Mouse (Mus musculus) hindbrain, embryonic 11.5 days (tissue): ENCODE data around the gene Tprgl. TPM values are rescaled to one million over a fixed set of nuclear protein-coding genes. Genes with fewer than 3 reads are reported as not detected.

Experiments
- ATAC-seq: fragments of 200-750 bp; cut with Nextera tagmentation; 2 replicates; pipeline ENCODE4 v1.8.0; 2017; ENCODE audit warnings: mild to moderate bottlenecking, moderate TSS enrichment, moderate library complexity; ENCODE audit not compliant: low FRiP score
- DNase-seq: peaks from one replicate; pipeline ENCODE4 v3.0.0-alpha.2; 2015; ENCODE audit warnings: low spot score
- H3K27ac ChIP-seq: fragments of 300-500 bp; sonication (generic); 2 replicates; pipeline ENCODE4 v1.5.1; 2014; ENCODE audit warnings: mild to moderate bottlenecking, low read depth, low read length
- H3K27me3 ChIP-seq: fragments of 300-500 bp; sonication (generic); 2 replicates; pipeline ENCODE4 v1.6.1; 2014; ENCODE audit warnings: mild to moderate bottlenecking, low read length, moderate library complexity, mixed read lengths; ENCODE audit not compliant: control insufficient read depth, insufficient read depth
- H3K36me3 ChIP-seq: fragments of 300-500 bp; sonication (generic); 2 replicates; pipeline ENCODE4 v1.6.1; 2014; ENCODE audit warnings: mild to moderate bottlenecking, low read length, moderate library complexity, mixed read lengths; ENCODE audit not compliant: control insufficient read depth, insufficient read depth
- H3K4me1 ChIP-seq: fragments of 300-500 bp; sonication (generic); replicated peaks from 2 replicates; pipeline ENCODE4 v1.6.1; 2014; ENCODE audit warnings: low read length, mixed read lengths; ENCODE audit not compliant: control insufficient read depth, insufficient read depth
- H3K4me2 ChIP-seq: fragments of 300-500 bp; sonication (generic); replicated peaks from 2 replicates; pipeline ENCODE4 v1.6.1; 2014; ENCODE audit warnings: mild to moderate bottlenecking, low read depth, low read length
- H3K4me3 ChIP-seq: fragments of 300-500 bp; sonication (generic); 2 replicates; pipeline ENCODE4 v1.5.1; 2014; ENCODE audit warnings: low read depth, low read length
- H3K9ac ChIP-seq: fragments of 300-500 bp; sonication (generic); 2 replicates; pipeline ENCODE4 v1.6.1; 2014; ENCODE audit warnings: low read depth, low read length
- H3K9me3 ChIP-seq: fragments of 300-500 bp; sonication (generic); 2 replicates; pipeline ENCODE4 v1.6.1; 2016; ENCODE audit warnings: low read length; ENCODE audit not compliant: control insufficient read depth
- WGBS: fragments of 180-500 bp; shearing (Covaris S2); extraction: QIAGEN DNeasy Blood & Tissue Kit; methylation state at CpG from one replicate; pipeline ENCODE4 v1.1.7; 2014; 5-methylcytosine and 5-hydroxymethylcytosine counted together
- polyA plus RNA-seq: library from polyadenylated mRNA; unstranded; fragments of >200 nt; fragmentation: Nextera tagmentation; extraction: Ambion mirVana; gene quantifications from 2 replicates; pipeline ENCODE4 v1.2.1, GENCODE M21; 2014

Gene Tprgl
- polyA plus RNA-seq, 1 experiment from 2014 or later: 141 TPM

GRCm38 (mm10) chr4:154156050-154156449 lies 4.4 kb downstream of the Tprgl start:
- 82% methylated on average over 7 of the region's 7 CpGs for WGBS
- no peak for DNase-seq
- H3K36me3 ChIP-seq: no peaks in the 10 kb centered on the region

GRCm38 (mm10) chr4:154154104-154154503 lies 6.4 kb downstream of the Tprgl start:
- H3K36me3 ChIP-seq: no peaks in the 10 kb centered on the region
- ATAC-seq: no peak
- H3K4me3 ChIP-seq: no peak overlapping the region
- no peaks in the 10 kb centered on the region for H3K27me3 ChIP-seq
- DNase-seq: no peak
- no peak overlapping the region for H3K27ac ChIP-seq
- no peak overlapping the region for H3K9ac ChIP-seq
- H3K4me2 ChIP-seq: no peak overlapping the region
- WGBS: 71% methylated on average over 11 of the region's 11 CpGs
- H3K9me3 ChIP-seq: no peaks in the 10 kb centered on the region
- H3K4me1 ChIP-seq: no peaks in the 10 kb centered on the region

More at GRCm38 (mm10) chr4:154156050-154156449, 4.4 kb downstream of the Tprgl start:
- H3K4me1 ChIP-seq: no peaks in the 10 kb centered on the region
- H3K9ac ChIP-seq: no peak overlapping the region
- H3K9me3 ChIP-seq: no peaks in the 10 kb centered on the region
- no peak overlapping the region for H3K27ac ChIP-seq
- H3K27me3 ChIP-seq: no peaks in the 10 kb centered on the region
- H3K4me3 ChIP-seq: no peak overlapping the region
- ATAC-seq: no peak
- H3K4me2 ChIP-seq: no peak overlapping the region

GRCm38 (mm10) chr4:154146342-154146741 lies 14.1 kb downstream of the Tprgl start:
- no peak overlapping the region for H3K4me2 ChIP-seq
- 80% methylated on average over 10 of the region's 10 CpGs for WGBS
- no peak overlapping the region for H3K27ac ChIP-seq
- H3K36me3 ChIP-seq: no peaks in the 10 kb centered on the region
- no peak overlapping the region for H3K9ac ChIP-seq
- H3K27me3 ChIP-seq: peaks cover 4% of the 10 kb centered on the region
- no peak overlapping the region for H3K4me3 ChIP-seq
- no peaks in the 10 kb centered on the region for H3K9me3 ChIP-seq
- no peak for ATAC-seq
- no peaks in the 10 kb centered on the region for H3K4me1 ChIP-seq
- DNase-seq: no peak

GRCm38 (mm10) chr4:154144712-154145111 lies 15.8 kb downstream of the Tprgl start:
- Histone ChIP-seq H3K4me1 (peaks cover 7% of the 10 kb centered on the region; the same call in 1 of the 2 replicates), H3K36me3 (no peaks in the 10 kb centered on the region), H3K4me2 (no peak overlapping the region), H3K27me3 (peaks cover 20% of the 10 kb centered on the region), H3K9me3 (no peaks in the 10 kb centered on the region), H3K4me3 (no peak overlapping the region), H3K9ac (no peak overlapping the region), H3K27ac (no peak overlapping the region)
- WGBS: 81% methylated on average over 3 of the region's 3 CpGs
- ATAC-seq (no peak), DNase-seq (no peak)

GRCm38 (mm10) chr4:154142211-154143040 lies 18.0 kb downstream of the Tprgl start, which contains the start of gene Wrap73:
Wrap73 (plus strand) TSS chr4:154142372.
- Histone ChIP-seq H3K27ac (no peak within 1 kb of the TSS), H3K4me3 (peak within 1 kb of the TSS; percentile 64), H3K27me3 (peaks cover 42% of the 10 kb centered on the region), H3K9ac (peak within 1 kb of the TSS; percentile 62), H3K36me3 (no peaks in the 10 kb centered on the region), H3K4me2 (peak within 1 kb of the TSS; percentile 47), H3K4me1 (peaks cover 10% of the 10 kb centered on the region; the same call in 1 of the 2 replicates), H3K9me3 (no peaks in the 10 kb centered on the region)
- DNase-seq: peak; percentile 95
- ATAC-seq: peak; percentile 92
- WGBS: 3% methylated on average over 47 of the region's 49 CpGs

GRCm38 (mm10) chr4:154141009-154141867 lies 19.2 kb downstream of the Tprgl start:
- peaks cover 50% of the 10 kb centered on the region for H3K27me3 ChIP-seq
- 2% methylated on average over 42 of the region's 42 CpGs for WGBS

GRCm38 (mm10) chr4:154140213-154141008 lies 20.1 kb downstream of the Tprgl start:
- H3K9ac ChIP-seq: peak overlapping the region; percentile 48; the same call in 1 of the 2 replicates
- peaks cover 10% of the 10 kb centered on the region; the same call in 1 of the 2 replicates for H3K4me1 ChIP-seq
- DNase-seq: peak; percentile 65
- peak overlapping the region; percentile 84 for H3K4me2 ChIP-seq
- peaks cover 50% of the 10 kb centered on the region for H3K27me3 ChIP-seq
- H3K4me3 ChIP-seq: peak overlapping the region; percentile 40
- ATAC-seq: no peak
- H3K36me3 ChIP-seq: no peaks in the 10 kb centered on the region
- H3K27ac ChIP-seq: no peak overlapping the region
- WGBS: 1% methylated on average over 44 of the region's 46 CpGs
- H3K9me3 ChIP-seq: no peaks in the 10 kb centered on the region

More at GRCm38 (mm10) chr4:154141009-154141867, 19.2 kb downstream of the Tprgl start:
- H3K27ac ChIP-seq: no peak overlapping the region
- H3K9ac ChIP-seq: no peak overlapping the region
- peaks cover 10% of the 10 kb centered on the region; the same call in 1 of the 2 replicates for H3K4me1 ChIP-seq
- no peaks in the 10 kb centered on the region for H3K36me3 ChIP-seq
- ATAC-seq (no peak), DNase-seq (peak; percentile 58)
- H3K4me3 ChIP-seq: no peak overlapping the region
- no peak overlapping the region for H3K4me2 ChIP-seq
- H3K9me3 ChIP-seq: no peaks in the 10 kb centered on the region

GRCm38 (mm10) chr4:154140182-154140212 lies 20.5 kb downstream of the Tprgl start, which contains the start of gene Trp73:
Trp73 (minus strand) TSS chr4:154140208.
- 0% methylated on average over 4 of the region's 4 CpGs for WGBS
- Histone ChIP-seq H3K27ac (no peak within 1 kb of the TSS), H3K36me3 (no peaks in the 10 kb centered on the region), H3K9ac (peak within 1 kb of the TSS; percentile 48; the same call in 1 of the 2 replicates), H3K27me3 (peaks cover 50% of the 10 kb centered on the region), H3K4me1 (peaks cover 10% of the 10 kb centered on the region; the same call in 1 of the 2 replicates), H3K9me3 (no peaks in the 10 kb centered on the region), H3K4me3 (peak within 1 kb of the TSS; percentile 40), H3K4me2 (peak within 1 kb of the TSS; percentile 84)
- ATAC-seq (no peak), DNase-seq (no peak)
